ENCODE assay signal across 11 mouse cellular contexts in the genomic region with DNA sequence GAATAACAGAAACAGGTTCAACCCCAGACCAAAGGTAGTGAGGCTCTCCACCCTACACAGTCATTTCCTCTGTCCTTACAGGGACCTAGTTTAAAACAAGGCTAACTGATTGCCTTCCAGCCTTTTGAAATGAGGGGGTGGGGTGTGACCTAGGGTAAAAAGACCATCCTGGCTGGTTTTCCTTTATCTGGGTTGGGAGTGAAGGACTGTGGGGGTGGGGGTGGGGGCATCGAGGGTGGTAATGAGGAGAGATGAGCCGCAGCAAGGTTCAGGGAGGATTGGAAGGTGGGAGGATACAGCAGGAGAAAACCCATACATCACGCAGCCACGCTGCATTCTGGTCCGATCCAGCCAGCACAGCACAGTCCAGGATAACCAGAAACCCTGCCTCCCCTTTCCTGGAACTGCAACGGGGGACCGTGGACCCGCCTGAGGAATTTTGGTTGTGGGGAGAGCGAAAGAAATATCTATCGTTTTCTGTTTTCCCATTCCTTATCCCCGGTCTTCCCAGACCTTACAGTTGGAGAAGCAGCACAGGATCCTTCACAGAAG. TPM values are rescaled to one million over a fixed set of nuclear protein-coding genes. Genes with fewer than 3 reads are reported as not detected.
DNase-seq lines count a peak whose midpoint lies in the region; ATAC-seq lines count a peak whose summit lies in the region.
"Had no signal": no experiment of that assay in that cellular context is flagged by ENCODE, and none has a peak within 500 bp of the region (broad histone marks: within the 10 kb centered on the region; RNA-seq: fewer than 3 reads in every experiment).

No protein-coding gene starts in this region.

- no peaks in the 10 kb centered on the region for H3K9me3 ChIP-seq in heart, embryonic 12.5 days (replicated peaks)
- H3K9me3 ChIP-seq in hindbrain, embryonic 16.5 days (ENCODE audit: control insufficient read depth, low read length): no peaks in the 10 kb centered on the region
- H3K9me3 ChIP-seq in stomach, embryonic 16.5 days (replicated peaks; ENCODE audit: control insufficient read depth, low read length): no peaks in the 10 kb centered on the region

- intact Hi-C loops in left cerebral cortex, postnatal 36 days (cut with DNase I): no loop called here

- no peaks in the 10 kb centered on the region for H3K36me3 ChIP-seq in heart, embryonic 12.5 days
- H3K36me3 ChIP-seq in hindbrain, embryonic 16.5 days (ENCODE audit: control insufficient read depth, insufficient read depth, low read length): 0 out of 2 replicates have a peak, but pooled peaks cover 4% of the 10 kb centered on the region
- no peaks in the 10 kb centered on the region for H3K36me3 ChIP-seq in stomach, embryonic 16.5 days (ENCODE audit: control insufficient read depth, insufficient read depth, low read length)

- H3K4me2 ChIP-seq in heart, embryonic 12.5 days: peak overlapping the region; percentile 98
- H3K4me2 ChIP-seq in hindbrain, embryonic 16.5 days (ENCODE audit: low read length): peak overlapping the region; percentile 85
- H3K4me2 ChIP-seq in stomach, embryonic 16.5 days (ENCODE audit: low read depth, low read length): no peak overlapping the region

- H3K9ac ChIP-seq in heart, embryonic 12.5 days: 0 out of 2 replicates have a peak overlapping the region, but pooled peaks have one; percentile 29
- H3K9ac ChIP-seq in hindbrain, embryonic 16.5 days (ENCODE audit: low read depth, low read length): peak overlapping the region; percentile 63
- H3K9ac ChIP-seq in stomach, embryonic 16.5 days (ENCODE audit: low read length): peak overlapping the region; percentile 43; the same call in 1 of the 2 replicates

- WGBS in heart, embryonic 12.5 days: 27% methylated on average over 11 of the region's 11 CpGs
- 16% methylated on average over 11 of the region's 11 CpGs for WGBS in hindbrain, embryonic 16.5 days
- 23% methylated on average over 11 of the region's 11 CpGs for WGBS in stomach, embryonic 16.5 days

- no peak for ATAC-seq in heart, embryonic 12.5 days (ENCODE audit: insufficient number of reproducible peaks, low FRiP score)
- 0 out of 2 replicates have a peak, but pooled peaks have one; percentile 28 for ATAC-seq in hindbrain, embryonic 16.5 days
- ATAC-seq in stomach, embryonic 16.5 days (ENCODE audit: insufficient read depth, low FRiP score): no peak

- H3K27ac ChIP-seq in heart, embryonic 12.5 days (ENCODE audit: poor library complexity, severe bottlenecking): no peak overlapping the region
- H3K27ac ChIP-seq in hindbrain, embryonic 16.5 days (ENCODE audit: low read depth, low read length): peak overlapping the region; percentile 65
- H3K27ac ChIP-seq in stomach, embryonic 16.5 days (ENCODE audit: low read length): no peak overlapping the region

- 0 out of 2 replicates have a peak overlapping the region, but pooled peaks have one; percentile 2 for H3K4me3 ChIP-seq in heart, embryonic 12.5 days
- peak overlapping the region; percentile 54 for H3K4me3 ChIP-seq in hindbrain, embryonic 16.5 days (ENCODE audit: low read length)
- H3K4me3 ChIP-seq in stomach, embryonic 16.5 days (replicated peaks; ENCODE audit: low read length): no peak overlapping the region

- peaks cover 42% of the 10 kb centered on the region for H3K27me3 ChIP-seq in heart, embryonic 12.5 days (replicated peaks)
- H3K27me3 ChIP-seq in hindbrain, embryonic 16.5 days (replicated peaks; ENCODE audit: control insufficient read depth, insufficient read depth, low read length): no peaks in the 10 kb centered on the region
- H3K27me3 ChIP-seq in stomach, embryonic 16.5 days (ENCODE audit: control insufficient read depth, insufficient read depth, low read length): peaks cover 37% of the 10 kb centered on the region

- peaks cover 42% of the 10 kb centered on the region for H3K4me1 ChIP-seq in heart, embryonic 12.5 days (replicated peaks)
- H3K4me1 ChIP-seq in hindbrain, embryonic 16.5 days (ENCODE audit: control insufficient read depth, insufficient read depth, low read depth, low read length): peaks cover 32% of the 10 kb centered on the region
- H3K4me1 ChIP-seq in stomach, embryonic 16.5 days (ENCODE audit: control insufficient read depth, insufficient read depth, low read length): peaks cover 12% of the 10 kb centered on the region

- DNase-seq in heart, postnatal 4 days: no peak
- DNase-seq in right cerebral cortex, adult 2 months (ENCODE audit: low spot score in 2 of 2): peak; percentile 39 to 40
- DNase-seq in right cerebral cortex, postnatal 4 days: no peak
- no peak for DNase-seq in left cerebral cortex, postnatal 36 days (ENCODE audit: low spot score in 2 of 2)
- no peak for DNase-seq in thymus, postnatal 0 days (ENCODE audit: low spot score)
- DNase-seq: kidney, postnatal 10 days; lung, postnatal 36 days; right cerebral cortex, postnatal 25 days had no signal

RNA-seq across cellular contexts. Expression of gene Rnd1, which starts 2.2 kb away (rescaled TPM):
- polyA plus RNA-seq in heart, embryonic 12.5 days (2016; fragmentation: Nextera tagmentation; extraction: Ambion mirVana): 0.91 and 1.1 TPM in 2 replicates
- 1 to 10 TPM; 1.5 TPM for total RNA-seq in heart, postnatal 4 days (2021)
- polyA plus RNA-seq in hindbrain, embryonic 16.5 days (2015; fragmentation: Nextera tagmentation; extraction: Ambion mirVana): 12.6 and 16.7 TPM in 2 replicates
- 0.91 and 0.99 TPM in 2 replicates for polyA plus RNA-seq in stomach, embryonic 16.5 days (2015; fragmentation: Nextera tagmentation; extraction: Ambion mirVana)
- 10 to 100 TPM; 29.4 to 32.6 TPM for total RNA-seq in left cerebral cortex, postnatal 36 days (2021)
- 1.1 and 1.7 TPM in 2 replicates for polyA plus RNA-seq in thymus, postnatal 0 days (2015; fragmentation: Nextera tagmentation; extraction: Ambion mirVana)

RNA-seq across cellular contexts. Expression of gene Ddx23, which starts 12.4 kb away (rescaled TPM):
- 15.0 and 16.4 TPM in 2 replicates for polyA plus RNA-seq in heart, embryonic 12.5 days (2016; fragmentation: Nextera tagmentation; extraction: Ambion mirVana)
- 10 to 100 TPM; 57.6 to 59.6 TPM for total RNA-seq in heart, postnatal 4 days (2021)
- 17.8 and 19.7 TPM in 2 replicates for polyA plus RNA-seq in hindbrain, embryonic 16.5 days (2015; fragmentation: Nextera tagmentation; extraction: Ambion mirVana)
- polyA plus RNA-seq in stomach, embryonic 16.5 days (2015; fragmentation: Nextera tagmentation; extraction: Ambion mirVana): 17.0 and 18.6 TPM in 2 replicates
- 10 to 100 TPM; 80.2 to 82.7 TPM for total RNA-seq in left cerebral cortex, postnatal 36 days (2021)
- polyA plus RNA-seq in thymus, postnatal 0 days (2015; fragmentation: Nextera tagmentation; extraction: Ambion mirVana): 23.5 and 26.4 TPM in 2 replicates

RNA-seq across cellular contexts. Expression of gene Ccdc65, which starts 32.9 kb away (rescaled TPM):
- 0.33 and 0.62 TPM in 2 replicates for polyA plus RNA-seq in heart, embryonic 12.5 days (2016; fragmentation: Nextera tagmentation; extraction: Ambion mirVana)
- total RNA-seq in heart, postnatal 4 days (2021): under 1 TPM; 0.38 to 0.55 TPM
- polyA plus RNA-seq in hindbrain, embryonic 16.5 days (2015; fragmentation: Nextera tagmentation; extraction: Ambion mirVana): 7.9 and 9.0 TPM in 2 replicates
- polyA plus RNA-seq in stomach, embryonic 16.5 days (2015; fragmentation: Nextera tagmentation; extraction: Ambion mirVana): 1.5 and 1.7 TPM in 2 replicates
- 10 to 100 TPM; 12.5 to 14.4 TPM for total RNA-seq in left cerebral cortex, postnatal 36 days (2021)
- 0.09 and 0.40 TPM in 2 replicates for polyA plus RNA-seq in thymus, postnatal 0 days (2015; fragmentation: Nextera tagmentation; extraction: Ambion mirVana)

RNA-seq across cellular contexts. Expression of gene Cacnb3, which starts 44.4 kb away (rescaled TPM):
- polyA plus RNA-seq in heart, embryonic 12.5 days (2016; fragmentation: Nextera tagmentation; extraction: Ambion mirVana): 9.5 and 10.3 TPM in 2 replicates
- 10 to 100 TPM; 15.5 to 15.8 TPM for total RNA-seq in heart, postnatal 4 days (2021)
- polyA plus RNA-seq in hindbrain, embryonic 16.5 days (2015; fragmentation: Nextera tagmentation; extraction: Ambion mirVana): 129 and 141 TPM in 2 replicates
- 27.3 and 28.2 TPM in 2 replicates for polyA plus RNA-seq in stomach, embryonic 16.5 days (2015; fragmentation: Nextera tagmentation; extraction: Ambion mirVana)
- 100 to 1,000 TPM; 273 to 276 TPM for total RNA-seq in left cerebral cortex, postnatal 36 days (2021)
- polyA plus RNA-seq in thymus, postnatal 0 days (2015; fragmentation: Nextera tagmentation; extraction: Ambion mirVana): 8.5 and 9.6 TPM in 2 replicates

RNA-seq across cellular contexts. Expression of gene Fkbp11, which starts 52.9 kb away (rescaled TPM):
- polyA plus RNA-seq in heart, embryonic 12.5 days (2016; fragmentation: Nextera tagmentation; extraction: Ambion mirVana): 13.2 and 17.8 TPM in 2 replicates
- total RNA-seq in heart, postnatal 4 days (2021): 10 to 100 TPM; 11.0 to 12.8 TPM
- polyA plus RNA-seq in hindbrain, embryonic 16.5 days (2015; fragmentation: Nextera tagmentation; extraction: Ambion mirVana): 6.3 and 8.9 TPM in 2 replicates
- 130 TPM in 2 replicates for polyA plus RNA-seq in stomach, embryonic 16.5 days (2015; fragmentation: Nextera tagmentation; extraction: Ambion mirVana)
- total RNA-seq in left cerebral cortex, postnatal 36 days (2021): 1 to 10 TPM; 1.5 to 2.1 TPM
- 4.6 and 6.4 TPM in 2 replicates for polyA plus RNA-seq in thymus, postnatal 0 days (2015; fragmentation: Nextera tagmentation; extraction: Ambion mirVana)

Comparison
In these comparisons a context has a peak if more than half of its experiments do, and no peak if none do; other contexts are left out.
1. DNase-seq: peak in right cerebral cortex, adult 2 months (2 of 2); none in heart, postnatal 4 days (single experiment), right cerebral cortex, postnatal 4 days (single experiment), left cerebral cortex, postnatal 36 days (0 of 2) and thymus, postnatal 0 days (single experiment).
2. Peak in every context shown above with its lines, with median percentiles within 50 percentile points of each other: H3K9ac ChIP-seq.